Mouse (Mus musculus): Measurements from ENCODE around the gene Gm45062.
A peak's percentile ranks its signal among the peaks of the same experiment; 100 is the strongest.
"Not testable (repeated sequence)": the region's sequence is repeated elsewhere in the genome, so short reads cannot be mapped to it uniquely, and the experiment has no call there.

Gm45062 gene

DNA sequence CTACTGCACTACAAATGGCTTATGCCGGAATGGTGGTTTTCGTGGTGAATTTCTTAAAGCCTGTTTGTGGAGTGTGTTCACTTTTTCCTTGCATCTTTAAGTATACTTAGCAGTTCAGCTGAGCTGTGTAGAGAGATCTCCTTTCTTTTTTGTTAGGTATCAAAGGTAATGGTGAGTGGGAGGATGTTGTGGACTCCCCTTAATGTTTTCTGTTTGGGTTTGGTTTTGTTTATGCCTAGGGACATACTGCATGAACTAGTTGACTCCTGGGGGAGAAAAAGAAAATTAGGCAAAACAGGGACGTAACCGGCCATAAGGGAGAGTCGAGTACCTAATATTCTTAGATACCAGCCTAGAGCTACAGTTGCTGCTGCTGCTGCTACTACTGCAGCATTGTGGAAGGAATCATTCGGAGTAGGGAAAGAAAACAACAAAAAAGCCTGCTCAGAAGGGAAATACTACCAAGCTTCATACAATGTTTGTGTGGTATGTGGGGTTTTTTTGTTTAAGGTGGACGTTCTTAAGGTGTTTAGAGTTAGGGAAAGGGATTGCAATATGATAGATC lies 251.7 kb downstream of the Gm45062 start:
- peak in 1 of 2 experiments; percentile 25 for DNase-seq

DNA sequence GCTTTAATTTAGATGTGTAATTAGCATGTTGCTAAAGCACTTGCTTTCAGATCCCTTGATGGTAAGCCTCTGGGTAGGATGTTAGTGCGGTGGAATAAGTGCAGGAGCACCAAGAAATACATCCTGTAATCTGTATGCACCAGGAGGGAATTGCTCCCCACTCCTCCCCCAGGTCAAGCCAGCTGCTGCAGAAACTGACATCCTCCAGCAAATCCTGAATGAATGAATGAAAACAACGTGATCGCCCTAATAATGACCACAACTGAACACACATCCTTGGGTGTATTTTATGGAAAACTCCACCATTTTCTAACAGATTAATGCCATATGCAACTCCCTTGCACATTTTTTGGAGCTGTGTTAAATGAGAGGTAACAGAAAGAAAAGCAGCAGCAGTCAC lies 252.2 kb downstream of the Gm45062 start:
- peak; percentile 16 to 39 for DNase-seq

- peak; percentile 22 to 43 for DNase-seq
Observed at GRCm38 (mm10) chr6:8512416-8512815, 253.2 kb downstream of the Gm45062 start.

GRCm38 (mm10) chr6:8519687-8520086 lies 260.4 kb downstream of the Gm45062 start:
- no peak for DNase-seq

DNA sequence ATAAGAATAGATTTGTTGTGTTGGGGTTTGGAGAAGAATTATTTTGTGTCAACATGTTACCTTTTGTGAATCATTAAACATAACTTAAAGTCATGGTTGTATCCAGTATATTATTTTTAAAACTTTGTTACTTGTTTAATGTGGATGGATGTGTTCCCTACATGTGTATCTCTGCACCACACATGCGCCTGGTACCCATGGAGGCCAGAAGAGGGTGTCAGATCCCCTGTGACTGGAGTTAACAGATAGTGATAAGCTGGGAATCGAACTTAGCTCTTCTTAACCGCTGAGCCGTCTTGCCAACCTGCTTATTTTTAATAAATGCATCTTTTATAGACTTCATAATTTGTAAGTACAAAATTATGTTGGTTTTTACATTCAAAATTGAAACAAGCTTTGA lies 262.0 kb downstream of the Gm45062 start:
- no peak for DNase-seq

- DNase-seq, result no peak
Observed at GRCm38 (mm10) chr6:8524717-8525116, 265.5 kb downstream of the Gm45062 start.

DNA sequence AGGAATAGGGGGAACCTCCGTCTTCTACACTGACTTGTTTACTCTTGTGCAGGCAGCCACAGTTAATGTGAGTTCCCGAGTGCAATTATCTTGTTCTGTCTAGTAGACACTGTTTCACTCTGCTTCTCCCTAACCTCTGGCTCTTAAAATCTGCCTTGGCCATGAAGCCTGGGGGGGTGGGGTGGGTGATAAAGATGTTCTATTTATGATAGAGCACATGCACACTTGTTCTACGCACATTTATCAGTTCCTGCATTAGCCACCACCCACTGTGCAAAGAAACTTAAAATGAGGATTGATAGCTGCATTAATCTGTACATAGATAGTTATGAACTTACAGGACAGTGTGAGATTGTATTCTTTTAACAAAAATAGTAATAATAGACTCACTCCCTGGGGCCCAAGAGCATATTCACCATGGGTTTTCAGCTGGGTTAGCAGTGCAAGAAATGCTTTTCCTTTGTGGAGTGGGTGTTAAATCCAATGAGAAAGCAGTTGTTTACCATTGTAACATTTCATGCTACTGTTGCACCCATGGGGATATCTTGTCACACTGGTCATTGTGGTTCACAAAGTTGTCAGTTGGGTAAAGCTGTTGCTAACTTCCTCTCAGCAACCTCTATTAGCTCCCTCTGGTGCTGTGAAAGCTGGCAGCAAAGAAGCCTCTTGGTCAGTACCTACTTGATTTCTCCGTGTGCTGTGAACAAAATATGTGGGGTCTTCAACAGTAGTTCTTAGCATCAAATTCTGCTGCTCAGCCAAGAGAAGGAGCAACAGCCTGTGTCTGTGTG lies 272.0 kb downstream of the Gm45062 start:
- no peak for DNase-seq

DNA sequence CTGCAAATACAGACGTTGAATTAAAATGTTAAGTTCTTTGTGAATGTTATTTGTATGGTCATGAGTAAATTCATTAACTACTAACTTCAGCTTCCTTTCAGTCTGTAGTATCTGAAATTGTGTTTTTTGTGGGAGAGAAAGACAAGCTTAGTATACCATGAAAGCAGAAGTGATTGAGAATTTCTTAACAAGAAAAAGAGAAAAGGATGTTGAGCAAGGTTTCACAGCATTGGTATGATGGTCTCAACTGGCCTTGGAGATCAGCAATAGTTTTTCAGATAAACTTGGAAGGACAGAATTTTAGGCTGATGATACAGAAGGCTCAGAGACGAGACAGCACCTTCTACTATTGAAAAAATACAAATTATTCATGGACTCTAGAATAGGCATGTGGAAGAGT lies 277.7 kb downstream of the Gm45062 start:
- no peak for DNase-seq

DNA sequence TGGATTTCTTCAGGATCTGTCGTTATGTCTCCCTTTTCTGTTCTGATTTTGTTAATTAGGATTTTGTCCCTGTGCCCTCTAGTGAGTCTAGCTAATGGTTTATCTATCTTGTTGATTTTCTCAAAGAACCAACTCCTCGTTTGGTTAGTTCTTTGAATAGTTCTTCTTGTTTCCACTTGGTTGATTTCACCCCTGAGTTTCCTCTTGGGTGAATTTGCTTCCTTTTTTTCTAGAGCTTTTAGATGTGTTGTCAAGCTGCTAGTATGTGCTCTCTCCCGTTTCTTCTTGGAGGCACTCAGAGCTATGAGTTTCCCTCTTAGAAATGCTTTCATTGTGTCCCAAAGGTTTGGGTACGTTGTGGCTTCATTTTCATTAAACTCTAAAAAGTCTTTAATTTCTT lies 282.3 kb downstream of the Gm45062 start:
- DNase-seq, result not testable (repeated sequence)

DNA sequence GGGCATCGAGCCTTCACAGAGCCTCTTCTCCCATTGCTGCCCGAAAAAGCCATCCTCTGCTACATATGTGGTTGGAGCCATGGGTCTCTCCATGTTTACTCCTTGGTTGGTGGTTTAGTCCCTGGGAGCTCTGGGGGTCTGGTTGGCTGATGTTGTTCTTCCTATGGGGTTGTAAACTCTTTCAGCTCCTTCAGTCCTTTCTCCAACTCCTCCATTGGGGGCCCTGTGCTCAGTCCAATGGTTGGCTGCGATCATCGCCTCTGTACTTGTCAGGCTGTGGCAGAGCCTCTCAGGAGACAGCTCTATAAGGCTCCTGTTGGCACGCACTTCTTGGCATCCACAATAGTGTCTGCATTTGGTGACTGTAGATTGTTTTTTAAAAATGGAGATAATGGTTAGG lies 285.6 kb downstream of the Gm45062 start:
- peak in 1 of 2 experiments; percentile 21 for DNase-seq

DNA sequence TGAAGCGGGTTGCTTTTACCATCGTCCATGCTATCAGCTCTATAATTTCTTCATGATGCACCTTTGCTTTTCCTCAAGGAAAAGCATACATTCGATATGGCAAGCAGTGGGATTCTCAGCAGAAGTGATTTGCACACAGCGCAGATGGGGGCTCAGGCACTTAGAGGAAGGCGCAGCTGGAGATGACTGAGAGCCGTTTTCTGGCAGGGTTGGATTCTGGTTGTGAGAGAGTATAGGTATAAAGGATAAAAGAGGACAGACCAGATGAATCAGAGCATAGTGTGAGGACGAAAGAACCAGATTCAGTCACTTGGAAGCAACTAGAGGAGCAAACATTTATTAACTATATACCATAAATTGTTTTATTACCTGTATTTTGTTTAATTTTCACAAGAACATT lies 286.5 kb downstream of the Gm45062 start:
- no peak for DNase-seq

- DNase-seq, result no peak
Observed at GRCm38 (mm10) chr6:8551155-8551554, 291.9 kb downstream of the Gm45062 start.

GRCm38 (mm10) chr6:8556849-8557571 lies 297.8 kb downstream of the Gm45062 start:
- no peak for DNase-seq

GRCm38 (mm10) chr6:8560682-8561081 lies 301.4 kb downstream of the Gm45062 start:
- no peak for DNase-seq

DNA sequence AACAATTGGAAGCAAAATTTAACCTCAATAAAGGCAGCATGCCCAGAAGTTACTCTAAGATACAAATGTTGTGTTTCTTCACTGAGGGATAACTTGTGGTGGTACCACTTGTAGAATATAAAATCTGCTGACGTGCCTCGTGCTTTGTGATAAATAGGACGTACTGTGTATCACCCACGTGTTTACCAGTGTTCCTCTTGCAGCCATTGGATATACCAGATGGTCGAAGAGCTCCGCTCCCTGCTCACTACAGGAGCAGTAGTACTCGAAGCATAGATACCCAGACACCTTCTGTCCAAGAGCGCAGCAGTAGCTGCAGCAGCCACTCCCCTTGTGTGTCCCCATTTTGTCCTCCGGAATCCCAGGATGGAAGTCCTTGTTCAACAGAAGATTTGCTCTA lies 323.1 kb downstream of the Gm45062 start:
- DNase-seq, result peak; percentile 20 to 22

DNA sequence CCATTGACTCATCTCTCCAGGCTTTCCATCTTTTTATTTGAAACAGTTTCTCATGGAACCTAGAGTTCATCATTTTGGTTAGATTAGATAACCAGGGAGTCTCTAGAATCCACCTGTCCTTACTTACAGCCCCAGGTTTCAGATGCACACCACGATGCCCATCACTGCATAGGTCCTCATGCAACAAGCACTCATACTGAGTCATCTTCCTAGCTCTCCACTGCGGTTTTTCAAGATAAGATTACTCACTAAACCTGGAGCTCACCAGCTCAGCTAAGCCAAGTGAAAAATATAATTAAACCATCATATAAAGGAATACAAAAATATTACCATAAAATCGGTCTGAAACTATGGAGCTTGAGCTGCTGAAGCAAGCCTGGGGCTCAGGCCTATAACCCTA lies 324.6 kb downstream of the Gm45062 start:
- no peak for DNase-seq

GRCm38 (mm10) chr6:8591665-8592064 lies 332.4 kb downstream of the Gm45062 start:
- DNase-seq, result peak in 1 of 2 experiments; percentile 29

- DNase-seq, result no peak
Observed at GRCm38 (mm10) chr6:8617369-8617768, 358.1 kb downstream of the Gm45062 start.

DNA sequence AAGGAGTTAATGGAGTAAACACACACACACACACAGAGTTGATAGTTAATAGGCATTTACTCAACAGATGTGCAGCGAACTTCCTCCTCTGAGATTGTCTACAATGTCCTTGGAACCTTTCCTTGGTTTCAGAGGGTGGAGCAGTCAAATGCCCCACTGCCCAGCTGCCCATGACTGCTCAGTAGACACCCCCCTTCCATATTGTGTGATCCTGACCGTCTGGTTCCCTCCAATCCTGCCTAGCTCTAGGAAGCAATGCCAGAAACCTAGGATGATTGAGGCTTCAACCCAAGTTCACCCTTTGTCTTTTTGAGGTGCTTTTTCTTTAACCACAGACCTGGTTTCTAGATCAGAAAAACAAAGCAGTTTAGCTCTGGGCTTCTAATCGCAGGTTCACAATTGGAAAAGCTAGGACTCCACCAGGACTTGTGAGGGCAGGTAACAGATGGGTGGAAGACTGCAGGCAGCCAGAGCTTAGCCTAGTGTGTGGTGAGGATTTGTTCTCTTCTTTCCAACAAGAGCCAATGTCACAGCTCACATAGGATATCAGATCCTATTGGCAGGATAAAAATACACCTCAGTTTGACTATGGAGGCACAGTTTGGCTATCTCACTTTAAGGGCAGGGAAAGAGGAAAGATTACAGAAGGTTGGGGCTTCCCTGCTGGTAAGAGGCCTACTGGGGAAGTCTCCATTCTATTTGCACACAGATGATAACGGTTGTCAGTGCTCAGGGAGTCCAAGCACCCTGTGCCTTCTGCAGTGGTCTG lies 360.5 kb downstream of the Gm45062 start:
- DNase-seq, result peak; percentile 56 to 69

DNA sequence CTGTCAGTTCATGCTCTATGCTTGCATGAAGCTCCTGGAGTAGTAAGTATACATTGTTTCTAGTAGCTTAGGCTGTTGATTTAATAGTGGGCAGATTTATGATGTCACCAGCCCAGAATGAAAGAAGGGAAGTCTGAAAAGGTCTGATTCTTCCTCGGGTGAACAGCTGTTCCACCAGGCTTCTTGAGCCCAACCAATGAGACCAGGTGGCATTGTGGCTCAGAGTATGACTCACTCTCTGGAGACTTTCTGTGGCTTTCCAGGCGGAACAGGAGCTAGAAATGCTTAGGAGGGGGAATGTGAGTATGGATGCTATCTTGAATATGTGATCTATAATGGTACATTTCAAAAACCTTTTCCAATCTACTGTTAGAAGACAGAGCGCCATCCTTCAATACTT lies 363.8 kb downstream of the Gm45062 start:
- DNase-seq, result peak; percentile 17 to 20

DNA sequence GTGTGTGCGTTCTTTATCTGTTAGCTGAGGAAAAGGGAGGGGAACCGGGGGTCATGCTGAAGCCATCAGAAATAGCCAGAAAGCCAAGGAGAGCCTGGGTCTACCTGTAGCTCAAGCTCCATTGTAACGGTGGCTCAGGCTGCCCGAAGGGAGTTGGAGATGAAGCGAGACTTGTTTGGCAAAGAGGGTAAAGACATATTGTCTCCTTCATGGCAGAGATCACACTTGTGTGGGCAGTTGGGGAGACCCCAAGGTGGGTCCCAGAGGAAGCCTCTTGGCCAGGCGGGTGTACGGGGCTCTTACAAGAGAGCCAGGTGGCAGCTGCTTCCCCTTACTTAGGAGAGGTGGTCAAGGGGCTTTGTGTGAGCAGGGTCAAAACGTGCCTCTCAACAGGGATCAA lies 369.0 kb downstream of the Gm45062 start:
- DNase-seq, result peak in 1 of 2 experiments; percentile 1

DNA sequence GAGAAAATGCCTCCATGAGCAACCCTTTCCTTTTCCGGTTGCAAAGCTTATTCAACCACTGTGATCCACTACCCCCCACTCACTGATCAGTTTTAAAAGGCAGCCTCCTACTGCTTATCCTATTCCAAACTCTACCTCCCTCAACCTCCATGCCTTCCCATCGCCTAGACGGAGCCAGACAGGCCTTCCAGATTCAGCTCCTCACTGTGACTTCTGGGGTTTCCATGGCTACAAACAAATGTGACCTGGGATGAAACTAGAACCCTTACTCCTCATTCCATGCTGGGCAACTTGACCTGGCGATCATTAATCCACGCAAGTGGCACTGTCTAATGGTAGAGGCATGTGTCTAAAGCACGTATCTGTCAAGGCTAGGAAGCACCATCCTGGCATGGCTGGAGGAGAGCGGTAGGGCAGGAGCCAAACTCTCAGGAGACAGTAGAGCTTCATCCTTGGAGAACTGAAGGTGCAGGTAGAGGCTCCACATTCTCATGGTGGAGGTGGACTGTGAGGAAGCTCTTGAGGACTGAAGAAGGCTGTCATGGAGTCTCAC lies 369.5 kb downstream of the Gm45062 start:
- DNase-seq, result peak in 1 of 2 experiments; percentile 0

DNA sequence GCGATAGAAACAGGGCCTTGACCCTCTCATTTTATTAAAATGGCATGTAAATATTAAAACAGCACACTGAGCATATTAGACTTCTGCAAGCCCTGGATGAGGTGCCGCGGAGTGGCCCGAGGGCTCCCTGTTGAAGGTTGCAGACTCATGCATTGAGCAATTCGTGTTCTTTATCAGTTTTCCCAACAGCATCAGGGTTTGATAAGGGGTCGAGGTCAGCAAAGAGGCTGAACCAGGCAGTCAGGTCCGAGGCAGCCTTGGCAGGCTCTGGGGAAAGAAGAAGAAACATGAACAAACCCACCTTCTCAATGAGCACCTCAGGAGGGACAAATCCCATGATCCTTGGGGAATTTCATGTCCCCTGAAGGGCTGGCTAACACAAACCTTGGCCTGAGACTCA lies 371.3 kb downstream of the Gm45062 start:
- peak in 1 of 2 experiments; percentile 3 for DNase-seq

Data from cerebellum, adult 18-20 months (tissue).